Mouse (Mus musculus): ENCODE results near the gene Dnajc9.

Dnajc9 gene

DNA sequence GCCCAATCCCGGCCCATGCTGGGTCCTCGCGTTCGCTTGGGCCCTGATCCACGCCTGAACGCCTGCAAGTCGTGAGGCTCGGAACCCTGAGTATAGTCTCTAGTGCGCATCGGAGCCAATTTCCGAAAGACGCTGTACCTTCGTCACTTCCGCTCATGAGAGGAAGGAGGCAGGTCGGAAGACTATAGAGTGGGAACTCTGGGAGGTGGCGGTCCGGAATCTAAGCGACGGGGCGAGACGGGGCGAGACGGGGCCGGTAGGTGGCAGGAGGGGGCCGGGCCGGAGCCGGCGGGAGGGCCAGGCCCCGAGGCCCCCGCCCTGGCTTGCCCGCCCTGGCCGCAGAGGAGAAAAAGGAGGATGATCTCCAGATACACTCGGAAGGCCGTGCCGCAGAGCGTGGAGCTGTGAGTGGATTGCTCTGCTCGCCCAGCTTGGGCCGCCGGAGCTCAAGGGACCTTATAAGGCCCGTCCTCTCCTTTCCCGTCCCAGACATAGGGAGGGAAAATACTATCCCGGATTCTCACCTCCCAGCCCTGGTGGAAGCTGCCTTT, 40.6 kb downstream of the Dnajc9 start, which contains the start of the genes Ecd and Fam149b:
Gene Ecd, minus strand, starts transcription at position 131 of the 551 bp plus-strand sequence.
Gene Fam149b, plus strand, starts transcription at position 172 of the 551 bp plus-strand sequence.
- peak; percentile 95 to 96 for DNase-seq

DNA sequence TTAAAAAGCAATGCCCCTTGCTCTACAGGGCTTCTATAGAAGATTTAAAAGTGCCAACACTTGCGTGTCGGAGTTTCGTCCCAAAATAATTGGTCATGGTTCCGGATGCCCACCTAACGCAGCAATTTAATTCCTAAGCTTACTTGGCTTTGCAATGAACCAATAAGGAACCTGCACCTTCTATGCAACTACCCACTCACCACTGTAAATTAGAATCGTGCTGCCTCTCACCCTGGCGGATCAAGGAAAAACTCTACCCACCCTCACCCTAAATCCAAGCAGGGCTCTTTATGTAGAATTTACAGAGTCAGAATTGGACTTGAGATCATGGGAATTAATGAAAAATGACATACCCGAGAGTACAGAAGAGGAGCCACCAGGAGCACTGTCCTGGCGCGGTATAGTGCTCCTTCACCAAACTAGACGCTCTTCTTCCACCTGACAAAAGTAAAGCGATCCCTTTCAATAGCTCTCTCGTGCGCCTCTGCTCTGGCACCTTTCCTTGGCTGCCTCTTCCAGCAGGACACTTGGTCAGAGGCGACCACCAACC, 41.2 kb downstream of the Dnajc9 start:
- DNase-seq: no peak

- DNase-seq: no peak
Observed at GRCm38 (mm10) chr14:20345885-20346284, 42.8 kb downstream of the Dnajc9 start.

- DNase-seq: no peak
Observed at GRCm38 (mm10) chr14:20340866-20341265, 47.8 kb downstream of the Dnajc9 start.

DNA sequence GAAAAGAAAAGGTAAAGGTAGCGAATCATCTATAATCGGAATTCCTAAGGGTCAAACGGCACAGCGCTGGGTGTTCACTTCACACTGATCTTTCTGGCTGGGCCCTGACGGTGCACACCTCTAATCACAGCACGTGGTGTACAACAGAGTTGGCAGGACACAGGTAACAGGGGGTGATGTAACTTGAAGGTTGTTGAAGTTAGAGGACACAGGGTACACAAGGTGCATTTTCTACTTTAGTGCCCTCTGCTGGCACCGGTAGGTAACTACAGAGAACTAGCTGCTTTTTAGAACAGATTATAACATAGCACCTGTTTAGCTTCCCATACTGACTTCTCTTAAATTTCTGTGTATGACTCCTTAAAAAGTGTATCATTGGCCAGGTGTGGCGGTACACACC, 48.6 kb downstream of the Dnajc9 start:
- peak; percentile 32 to 54 for DNase-seq

DNA sequence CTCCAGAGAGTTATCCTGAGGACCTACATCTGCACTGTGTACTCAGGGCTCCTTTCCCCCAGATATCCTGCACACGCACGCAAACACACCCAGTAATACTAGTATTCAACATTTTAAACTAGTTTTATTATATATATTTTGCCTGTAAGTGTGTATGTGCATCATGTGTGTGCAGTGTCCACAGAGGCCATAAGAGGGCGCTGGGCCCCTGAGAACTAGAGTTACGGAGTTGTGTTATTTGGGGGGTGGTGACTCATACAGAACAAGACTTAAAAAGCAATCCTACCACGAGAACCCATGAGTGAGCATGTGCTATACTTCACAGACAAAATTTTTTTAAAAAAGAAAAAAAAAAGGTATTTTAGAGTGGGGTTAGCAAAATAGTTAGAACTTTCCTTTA, 49.3 kb downstream of the Dnajc9 start:
- no peak for DNase-seq

Measured in kidney, postnatal 25 days (tissue).